Mouse (Mus musculus): ENCODE measurements around the gene Efhb. TPM values are rescaled to one million over a fixed set of nuclear protein-coding genes. Genes with fewer than 3 reads are reported as not detected.

The Efhb gene
- 0.40 and 0.85 TPM in 2 replicates for total RNA-seq (2012; rRNA removed)

GRCm38 (mm10) chr17:53462603-53463495, at the start of gene Efhb:
Efhb (minus strand) TSS chr17:53463321.
- H3K27ac ChIP-seq (ENCODE audit: insufficient read depth, low read depth, low read length, poor library complexity, severe bottlenecking): peak within 1 kb of the TSS; percentile 36; the same call in 1 of the 2 replicates
- H3K4me1 ChIP-seq (ENCODE audit: control insufficient read depth in 2 of 2, insufficient read depth in 2 of 2, low read length in 2 of 2, poor library complexity in 1 of 2): peaks cover 0 to 4% of the 10 kb centered on the region in 2 experiments; a peak in 2 of 4 replicates
- peak within 1 kb of the TSS; percentile 29 to 57; a peak in 3 of 4 replicates for H3K4me3 ChIP-seq (ENCODE audit: insufficient read depth in 1 of 2, low read depth in 1 of 2, low read length in 2 of 2, poor library complexity in 1 of 2, severe bottlenecking in 1 of 2)
- 0 out of 2 replicates have a peak, but pooled peaks cover under 1% of the 10 kb centered on the region for H3K9me3 ChIP-seq (ENCODE audit: control insufficient read depth, insufficient read depth, low read depth, low read length)
- H3K9ac ChIP-seq (ENCODE audit: insufficient read depth, low read depth, low read length, poor library complexity, severe bottlenecking): no peak within 1 kb of the TSS
- H3K36me3 ChIP-seq (ENCODE audit: control insufficient read depth, insufficient read depth, low read length, poor library complexity, severe bottlenecking): no peaks in the 10 kb centered on the region
- TF ChIP-seq MAFK (IDR thresholded peaks at IDR 0.05; ENCODE audit: insufficient read depth, low read depth, low read length) (no peak), ZC3H11A (IDR thresholded peaks at IDR 0.05; ENCODE audit: borderline replicate concordance, low read depth, low read length) (no peak), ZNF384 (IDR thresholded peaks at IDR 0.05; ENCODE audit: low read depth, low read length) (no peak), CHD2 (IDR thresholded peaks at IDR 0.05; ENCODE audit: low read depth, low read length) (no peak), HCFC1 (IDR thresholded peaks at IDR 0.05; ENCODE audit: borderline replicate concordance, insufficient read depth, low read length) (no peak)
- in situ Hi-C loops (cut with MboI; ENCODE audit: low sequenced_read_pairs in 2 of 2, unreplicated experiment in 2 of 2): no loop called here
- peak; percentile 93 for DNase-seq (ENCODE audit: low read depth, low spot score)

GRCm38 (mm10) chr17:53512311-53512951, 49.3 kb upstream of the Efhb start:
- Histone ChIP-seq H3K9ac (ENCODE audit: insufficient read depth, low read depth, low read length, poor library complexity, severe bottlenecking) (no peak overlapping the region), H3K4me1 (ENCODE audit: control insufficient read depth in 2 of 2, insufficient read depth in 2 of 2, low read length in 2 of 2, poor library complexity in 1 of 2) (no peaks in the 10 kb centered on the region; a peak in 1 of 4 replicates), H3K36me3 (ENCODE audit: control insufficient read depth, insufficient read depth, low read length, poor library complexity, severe bottlenecking) (no peaks in the 10 kb centered on the region), H3K4me3 (ENCODE audit: insufficient read depth in 1 of 2, low read depth in 1 of 2, low read length in 2 of 2, poor library complexity in 1 of 2, severe bottlenecking in 1 of 2) (no peak overlapping the region), H3K9me3 (ENCODE audit: control insufficient read depth, insufficient read depth, low read depth, low read length) (no peaks in the 10 kb centered on the region), H3K27ac (ENCODE audit: insufficient read depth, low read depth, low read length, poor library complexity, severe bottlenecking) (no peak overlapping the region)
- DNase-seq (ENCODE audit: low read depth, low spot score): no peak
- TF ChIP-seq HCFC1 (IDR thresholded peaks at IDR 0.05; ENCODE audit: borderline replicate concordance, insufficient read depth, low read length) (no peak), MAFK (IDR thresholded peaks at IDR 0.05; ENCODE audit: insufficient read depth, low read depth, low read length) (no peak), CHD2 (IDR thresholded peaks at IDR 0.05; ENCODE audit: low read depth, low read length) (no peak), ZC3H11A (IDR thresholded peaks at IDR 0.05; ENCODE audit: borderline replicate concordance, low read depth, low read length) (no peak), ZNF384 (IDR thresholded peaks at IDR 0.05; ENCODE audit: low read depth, low read length) (no peak)
- in situ Hi-C loops (cut with MboI; ENCODE audit: low sequenced_read_pairs in 2 of 2, unreplicated experiment in 2 of 2): no loop called here

- no peak for DNase-seq (ENCODE audit: low read depth, low spot score)
- Histone ChIP-seq H3K36me3 (ENCODE audit: control insufficient read depth, insufficient read depth, low read length, poor library complexity, severe bottlenecking) (peaks cover 5% of the 10 kb centered on the region), H3K9me3 (ENCODE audit: control insufficient read depth, insufficient read depth, low read depth, low read length) (no peaks in the 10 kb centered on the region), H3K4me1 (ENCODE audit: control insufficient read depth in 2 of 2, insufficient read depth in 2 of 2, low read length in 2 of 2, poor library complexity in 1 of 2) (no peaks in the 10 kb centered on the region; a peak in 1 of 4 replicates), H3K9ac (ENCODE audit: insufficient read depth, low read depth, low read length, poor library complexity, severe bottlenecking) (no peak overlapping the region), H3K4me3 (ENCODE audit: insufficient read depth in 1 of 2, low read depth in 1 of 2, low read length in 2 of 2, poor library complexity in 1 of 2, severe bottlenecking in 1 of 2) (no peak overlapping the region), H3K27ac (ENCODE audit: insufficient read depth, low read depth, low read length, poor library complexity, severe bottlenecking) (no peak overlapping the region)
- peak; percentile 69; the same call in 1 of the 2 replicates for TF ChIP-seq ZNF384 (IDR thresholded peaks at IDR 0.05; ENCODE audit: low read depth, low read length)
- TF ChIP-seq HCFC1 (IDR thresholded peaks at IDR 0.05; ENCODE audit: borderline replicate concordance, insufficient read depth, low read length): no peak
- in situ Hi-C loops (cut with MboI; ENCODE audit: low sequenced_read_pairs in 2 of 2, unreplicated experiment in 2 of 2): no loop called here
These were observed 39.8 kb upstream of the Efhb start for GRCm38 (mm10) chr17:53502966-53503365.

- no peaks in the 10 kb centered on the region for H3K4me1 ChIP-seq (ENCODE audit: control insufficient read depth in 2 of 2, insufficient read depth in 2 of 2, low read length in 2 of 2, poor library complexity in 1 of 2)
- no peak overlapping the region for H3K9ac ChIP-seq (ENCODE audit: insufficient read depth, low read depth, low read length, poor library complexity, severe bottlenecking)
- no peaks in the 10 kb centered on the region for H3K9me3 ChIP-seq (ENCODE audit: control insufficient read depth, insufficient read depth, low read depth, low read length)
- H3K36me3 ChIP-seq (ENCODE audit: control insufficient read depth, insufficient read depth, low read length, poor library complexity, severe bottlenecking): peaks cover 5% of the 10 kb centered on the region
- no peak for DNase-seq (ENCODE audit: low read depth, low spot score)
- in situ Hi-C loops (cut with MboI; ENCODE audit: low sequenced_read_pairs in 2 of 2, unreplicated experiment in 2 of 2): no loop called here
- TF ChIP-seq MAFK (IDR thresholded peaks at IDR 0.05; ENCODE audit: insufficient read depth, low read depth, low read length) (peak; percentile 73; the same call in 1 of the 2 replicates), CHD2 (IDR thresholded peaks at IDR 0.05; ENCODE audit: low read depth, low read length) (no peak)
- no peak overlapping the region for H3K4me3 ChIP-seq (ENCODE audit: insufficient read depth in 1 of 2, low read depth in 1 of 2, low read length in 2 of 2, poor library complexity in 1 of 2, severe bottlenecking in 1 of 2)
- H3K27ac ChIP-seq (ENCODE audit: insufficient read depth, low read depth, low read length, poor library complexity, severe bottlenecking): no peak overlapping the region
These were observed 25.9 kb upstream of the Efhb start for GRCm38 (mm10) chr17:53489007-53489378.
